Mouse (Mus musculus) layer of hippocampus, postnatal 25 days (tissue): ENCODE measurements around the gene Hcrt. TPM values are rescaled to one million over a fixed set of nuclear protein-coding genes. Genes with fewer than 3 reads are reported as not detected.

Source experiments
- DNase-seq, 2 experiments: peaks; one replicate each; pipeline ENCODE4 v3.0.0; 2022; ENCODE audit warnings: mixed read lengths in 2 of 2, low spot score in 1 of 2; ENCODE audit errors: extremely low spot score in 1 of 2
- total RNA-seq, 2 experiments: library from RNA; stranded (reverse); gene quantifications; 2 replicates each; pipeline ENCODE4 v1.2.3; 2021

The Hcrt gene
- not detected for total RNA-seq

DNA sequence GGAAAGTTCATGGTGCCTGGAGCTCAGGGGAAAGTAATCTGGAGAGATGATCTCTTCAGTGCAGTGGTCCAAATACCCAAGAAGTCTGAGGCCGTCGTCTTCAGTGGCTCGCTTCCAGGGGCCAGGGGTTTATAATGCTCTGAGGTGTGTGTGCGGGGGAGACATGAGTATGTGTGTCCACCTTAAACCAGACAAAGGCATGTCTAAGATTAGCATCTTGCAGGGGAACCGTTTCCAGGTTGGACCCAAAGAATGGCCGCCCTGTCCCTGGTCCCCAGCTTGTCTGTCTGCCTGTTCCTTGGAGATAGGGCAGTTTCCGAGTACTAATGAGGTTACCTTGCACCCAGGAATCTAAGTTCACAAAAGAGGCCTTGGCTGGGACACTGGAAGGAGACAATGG lies at the start of gene Hcrt:
Gene Hcrt (minus strand): TSS at position 101 of the 400 bp plus-strand sequence.
- DNase-seq, result no peak

DNA sequence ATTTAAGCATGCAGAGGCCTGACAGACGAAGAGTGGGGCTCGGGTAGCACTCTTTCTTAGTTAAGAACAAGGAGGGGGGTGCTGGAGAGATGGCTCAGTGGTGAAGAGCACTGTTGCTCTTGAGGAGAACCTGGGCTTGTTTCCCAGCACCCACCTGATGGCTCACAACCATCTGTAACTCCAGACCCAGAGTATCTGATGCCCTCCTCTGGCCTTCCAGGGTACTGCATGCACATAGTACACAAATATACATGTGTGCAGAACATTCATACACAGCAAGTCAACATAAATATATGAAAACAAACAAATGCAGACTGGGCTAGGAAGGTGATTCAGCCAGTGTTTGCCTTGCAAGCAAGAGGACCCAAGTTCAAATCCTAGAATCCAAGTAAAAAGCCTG lies 48.4 kb upstream of the Hcrt start:
- no peak for DNase-seq

- DNase-seq, result no peak
These were observed 47.8 kb upstream of the Hcrt start for GRCm38 (mm10) chr11:100810516-100810915.

- DNase-seq, result no peak
These were observed 43.9 kb upstream of the Hcrt start for GRCm38 (mm10) chr11:100806380-100807305.

DNA sequence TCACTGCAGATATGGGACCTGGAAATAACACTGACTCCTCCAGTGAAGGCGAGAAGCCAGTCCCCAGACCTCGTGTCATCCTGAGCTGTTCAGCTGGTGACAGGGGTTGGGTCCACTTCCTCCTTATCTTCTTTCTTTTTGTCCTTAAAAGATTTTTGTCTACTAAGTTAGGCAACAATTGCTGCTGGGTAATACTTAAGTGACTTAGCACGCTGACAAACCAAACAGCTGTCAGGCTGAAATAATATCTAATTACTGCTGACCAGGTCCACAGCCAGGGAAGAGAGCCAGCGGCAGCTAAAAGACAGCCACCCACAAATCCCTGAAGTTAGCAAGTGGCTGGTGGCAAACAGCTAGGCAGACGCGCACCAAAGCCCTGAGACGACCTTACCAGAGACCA lies 42.8 kb upstream of the Hcrt start:
- no peak for DNase-seq

- DNase-seq, result no peak
These were observed 41.7 kb upstream of the Hcrt start for GRCm38 (mm10) chr11:100804409-100804808.

GRCm38 (mm10) chr11:100799426-100799825 lies 36.7 kb upstream of the Hcrt start:
- DNase-seq, result no peak

GRCm38 (mm10) chr11:100796585-100796984 lies 33.9 kb upstream of the Hcrt start:
- DNase-seq, result no peak

DNA sequence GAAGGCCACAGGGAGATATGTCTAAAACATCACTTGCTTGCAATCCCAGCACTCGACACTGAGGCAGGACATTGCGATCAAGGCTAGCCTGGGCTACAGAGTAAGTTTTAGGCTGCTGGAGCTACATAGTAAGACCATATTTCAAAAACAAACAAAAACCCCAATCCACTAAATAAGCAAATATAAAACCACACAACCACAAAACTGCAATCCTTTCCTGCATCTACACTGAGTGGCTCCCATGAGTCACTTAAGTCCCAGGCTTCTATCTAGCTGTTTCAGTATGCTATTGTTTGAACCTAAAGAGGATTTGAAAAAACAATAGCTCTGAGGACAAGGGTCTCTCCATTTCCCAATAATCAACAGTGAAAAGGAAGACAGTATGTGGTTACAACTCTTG lies 32.7 kb upstream of the Hcrt start:
- no peak for DNase-seq

- no peak for DNase-seq
These were observed 28.8 kb upstream of the Hcrt start for GRCm38 (mm10) chr11:100791457-100792049.

DNA sequence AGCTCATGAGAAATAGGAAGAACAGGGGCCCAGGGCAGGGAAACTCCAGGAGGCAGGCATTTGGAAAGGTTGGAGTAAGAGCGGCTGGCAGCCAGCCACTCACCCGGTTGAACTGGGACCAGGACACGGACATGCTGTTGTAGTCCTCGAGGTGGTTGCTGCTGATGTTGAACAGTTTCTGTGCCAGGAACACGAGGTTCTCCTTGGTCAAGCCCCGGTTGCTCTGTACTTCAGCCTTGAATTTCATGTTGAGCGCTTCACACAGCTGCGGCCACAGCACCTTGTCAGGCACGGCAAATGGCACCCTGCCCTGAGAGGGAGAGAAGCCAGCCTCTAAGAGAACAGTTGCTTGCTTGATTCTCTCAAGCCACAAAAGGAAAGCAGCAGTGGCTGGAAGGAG lies 27.9 kb upstream of the Hcrt start:
- DNase-seq, result peak in 1 of 2 experiments; percentile 55

DNA sequence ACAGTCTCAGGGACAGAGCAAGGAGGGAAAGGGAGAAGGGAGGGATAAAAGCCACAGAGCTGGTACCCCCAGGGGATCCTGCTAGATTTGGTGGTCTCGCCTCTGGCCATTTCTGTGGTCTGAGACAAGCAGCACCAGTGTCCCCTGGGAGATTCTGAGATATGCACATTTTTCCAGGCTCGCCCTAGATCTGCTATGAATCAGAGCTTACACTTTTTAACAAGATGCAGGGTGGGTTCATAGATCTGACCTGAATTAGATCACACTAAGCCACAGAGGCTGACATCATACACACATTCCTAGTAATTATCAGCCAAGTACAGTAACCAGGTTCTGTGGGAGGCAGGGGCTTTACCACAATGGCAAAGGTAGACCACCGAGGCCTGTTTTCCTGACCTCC lies 27.0 kb upstream of the Hcrt start:
- no peak for DNase-seq

DNA sequence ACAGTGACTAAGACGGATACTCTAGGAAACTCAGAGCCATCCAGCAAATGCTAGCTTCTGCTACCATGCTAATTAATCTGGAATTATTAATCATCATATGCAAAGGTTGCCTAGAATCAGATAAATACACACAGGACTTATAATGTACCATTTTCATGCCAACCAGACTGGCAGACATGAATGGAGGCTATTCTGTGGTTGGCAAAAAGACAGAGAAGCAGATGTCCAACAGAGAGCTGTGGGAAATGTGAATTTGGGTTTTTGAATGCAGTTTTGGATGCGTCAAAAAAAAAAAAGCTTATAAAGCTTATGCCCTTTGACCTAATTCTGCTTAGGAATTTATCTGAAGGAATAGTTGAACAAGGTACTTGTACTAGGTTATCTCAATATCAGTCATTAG lies 23.0 kb upstream of the Hcrt start:
- no peak for DNase-seq

GRCm38 (mm10) chr11:100784286-100784685 lies 21.6 kb upstream of the Hcrt start:
- DNase-seq, result no peak

- DNase-seq, result no peak
These were observed 19.8 kb upstream of the Hcrt start for GRCm38 (mm10) chr11:100782568-100782967.

- no peak for DNase-seq
These were observed 19.2 kb upstream of the Hcrt start for GRCm38 (mm10) chr11:100781763-100782475.

DNA sequence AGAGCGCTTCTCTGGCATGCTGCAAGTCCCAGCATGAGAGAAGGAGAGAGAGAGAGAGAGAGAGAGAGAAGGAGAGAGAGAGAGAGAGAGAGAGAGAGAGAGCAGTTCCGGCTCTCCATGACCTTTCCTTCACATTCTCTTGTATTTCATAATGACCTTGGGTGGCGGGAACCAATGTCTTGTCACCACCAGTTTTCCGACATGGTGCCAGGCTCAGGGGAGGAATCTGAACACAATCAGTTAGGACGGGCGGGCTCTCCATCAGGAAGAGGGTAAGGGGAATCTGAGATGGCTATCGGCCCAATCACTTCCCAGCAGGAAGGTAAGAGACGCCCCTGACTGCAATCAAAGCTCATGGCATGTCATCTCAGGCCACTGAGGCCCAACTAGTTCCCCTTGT lies 17.5 kb upstream of the Hcrt start:
- DNase-seq, result no peak

GRCm38 (mm10) chr11:100778069-100778468 lies 15.3 kb upstream of the Hcrt start:
- DNase-seq, result no peak

- DNase-seq, result no peak
These were observed 13.2 kb upstream of the Hcrt start for GRCm38 (mm10) chr11:100775921-100776320.

DNA sequence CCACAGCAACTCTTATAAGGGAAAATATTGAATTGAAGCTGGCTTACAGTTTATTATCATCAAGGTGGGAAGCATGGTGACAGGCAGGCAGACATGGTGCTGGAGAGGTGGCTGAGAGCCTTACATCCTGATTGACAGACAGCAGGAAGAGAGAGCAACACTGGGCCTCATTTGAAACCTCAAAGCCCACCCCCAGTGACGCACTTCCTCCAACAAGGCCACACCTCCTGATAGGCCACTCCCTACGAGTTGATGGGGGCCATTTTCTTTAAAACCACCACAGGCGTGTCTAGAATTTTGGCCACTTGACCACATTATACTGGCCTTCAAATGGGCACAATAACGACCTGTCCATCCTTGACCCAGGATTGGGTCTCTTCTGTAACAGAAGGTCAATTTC lies 11.5 kb upstream of the Hcrt start:
- no peak for DNase-seq
